Mouse (Mus musculus): ENCODE data around the gene Tmem145. TPM values are rescaled to one million over a fixed set of nuclear protein-coding genes. Genes with fewer than 3 reads are reported as not detected.

Gene Tmem145
- polyA plus RNA-seq, 1 experiment, result 0.35 TPM

GRCm38 (mm10) chr7:25333596-25334307 lies 27.8 kb downstream of the Tmem145 start:
- 46% methylated on average over 16 of the region's 16 CpGs for WGBS
- Histone ChIP-seq H3K4me1 (ENCODE audit: control insufficient read depth, insufficient read depth, insufficient read length, low read length) (no peaks in the 10 kb centered on the region), H3K27me3 (ENCODE audit: control insufficient read depth, insufficient read depth, low read length) (no peaks in the 10 kb centered on the region), H3K4me3 (ENCODE audit: low read depth, low read length) (no peak overlapping the region), H3K27ac (ENCODE audit: insufficient read depth, low read depth, low read length) (no peak overlapping the region), H3K36me3 (ENCODE audit: control insufficient read depth, insufficient read depth, low read length) (no peaks in the 10 kb centered on the region; the same call in 1 of the 2 replicates)
- TF ChIP-seq CTCF (IDR thresholded peaks at IDR 0.05; ENCODE audit: extremely low read depth, insufficient read length, insufficient replicate concordance, low read depth, low read length) (peak; percentile 81), POLR2A (IDR thresholded peaks at IDR 0.05; ENCODE audit: low read depth, low read length) (no peak)

GRCm38 (mm10) chr7:25334472-25334871 lies 28.6 kb downstream of the Tmem145 start:
- 89% methylated on average over 12 of the region's 12 CpGs for WGBS
- Histone ChIP-seq H3K27ac (ENCODE audit: insufficient read depth, low read depth, low read length) (no peak overlapping the region), H3K27me3 (ENCODE audit: control insufficient read depth, insufficient read depth, low read length) (no peaks in the 10 kb centered on the region), H3K36me3 (ENCODE audit: control insufficient read depth, insufficient read depth, low read length) (no peaks in the 10 kb centered on the region; the same call in 1 of the 2 replicates), H3K4me1 (ENCODE audit: control insufficient read depth, insufficient read depth, insufficient read length, low read length) (peaks cover 2% of the 10 kb centered on the region), H3K4me3 (ENCODE audit: low read depth, low read length) (no peak overlapping the region)
- TF ChIP-seq POLR2A (IDR thresholded peaks at IDR 0.05; ENCODE audit: low read depth, low read length) (no peak), CTCF (IDR thresholded peaks at IDR 0.05; ENCODE audit: extremely low read depth, insufficient read length, insufficient replicate concordance, low read depth, low read length) (no peak)

- Histone ChIP-seq H3K4me3 (ENCODE audit: low read depth, low read length) (no peak overlapping the region), H3K36me3 (ENCODE audit: control insufficient read depth, insufficient read depth, low read length) (no peaks in the 10 kb centered on the region; the same call in 1 of the 2 replicates), H3K4me1 (ENCODE audit: control insufficient read depth, insufficient read depth, insufficient read length, low read length) (peaks cover 3% of the 10 kb centered on the region), H3K27ac (ENCODE audit: insufficient read depth, low read depth, low read length) (no peak overlapping the region), H3K27me3 (ENCODE audit: control insufficient read depth, insufficient read depth, low read length) (no peaks in the 10 kb centered on the region)
- TF ChIP-seq CTCF (IDR thresholded peaks at IDR 0.05; ENCODE audit: extremely low read depth, insufficient read length, insufficient replicate concordance, low read depth, low read length) (no peak), POLR2A (IDR thresholded peaks at IDR 0.05; ENCODE audit: low read depth, low read length) (no peak)
- 48% methylated on average over 9 of the region's 9 CpGs for WGBS
Observed at GRCm38 (mm10) chr7:25339329-25339728, 33.4 kb downstream of the Tmem145 start.

GRCm38 (mm10) chr7:25341000-25341784 lies 35.3 kb downstream of the Tmem145 start:
- 81% methylated on average over 20 of the region's 20 CpGs for WGBS
- H3K27me3 ChIP-seq (ENCODE audit: control insufficient read depth, insufficient read depth, low read length), result no peaks in the 10 kb centered on the region
- TF ChIP-seq POLR2A (IDR thresholded peaks at IDR 0.05; ENCODE audit: low read depth, low read length), result no peak
- TF ChIP-seq CTCF (IDR thresholded peaks at IDR 0.05; ENCODE audit: extremely low read depth, insufficient read length, insufficient replicate concordance, low read depth, low read length), result no peak
- no peak overlapping the region for H3K4me3 ChIP-seq (ENCODE audit: low read depth, low read length)
- no peaks in the 10 kb centered on the region; the same call in 1 of the 2 replicates for H3K36me3 ChIP-seq (ENCODE audit: control insufficient read depth, insufficient read depth, low read length)
- H3K4me1 ChIP-seq (ENCODE audit: control insufficient read depth, insufficient read depth, insufficient read length, low read length), result peaks cover 3% of the 10 kb centered on the region
- no peak overlapping the region for H3K27ac ChIP-seq (ENCODE audit: insufficient read depth, low read depth, low read length)

- Histone ChIP-seq H3K27me3 (ENCODE audit: control insufficient read depth, insufficient read depth, low read length) (no peaks in the 10 kb centered on the region), H3K4me3 (ENCODE audit: low read depth, low read length) (no peak overlapping the region), H3K4me1 (ENCODE audit: control insufficient read depth, insufficient read depth, insufficient read length, low read length) (peaks cover 4% of the 10 kb centered on the region; the same call in 1 of the 2 replicates), H3K27ac (ENCODE audit: insufficient read depth, low read depth, low read length) (no peak overlapping the region), H3K36me3 (ENCODE audit: control insufficient read depth, insufficient read depth, low read length) (peaks cover 8% of the 10 kb centered on the region)
- no peak for TF ChIP-seq CTCF (IDR thresholded peaks at IDR 0.05; ENCODE audit: extremely low read depth, insufficient read length, insufficient replicate concordance, low read depth, low read length)
- no peak for TF ChIP-seq POLR2A (IDR thresholded peaks at IDR 0.05; ENCODE audit: low read depth, low read length)
- 45% methylated on average over 8 of the region's 8 CpGs for WGBS
Observed at GRCm38 (mm10) chr7:25348861-25349260, 43.0 kb downstream of the Tmem145 start.

DNA sequence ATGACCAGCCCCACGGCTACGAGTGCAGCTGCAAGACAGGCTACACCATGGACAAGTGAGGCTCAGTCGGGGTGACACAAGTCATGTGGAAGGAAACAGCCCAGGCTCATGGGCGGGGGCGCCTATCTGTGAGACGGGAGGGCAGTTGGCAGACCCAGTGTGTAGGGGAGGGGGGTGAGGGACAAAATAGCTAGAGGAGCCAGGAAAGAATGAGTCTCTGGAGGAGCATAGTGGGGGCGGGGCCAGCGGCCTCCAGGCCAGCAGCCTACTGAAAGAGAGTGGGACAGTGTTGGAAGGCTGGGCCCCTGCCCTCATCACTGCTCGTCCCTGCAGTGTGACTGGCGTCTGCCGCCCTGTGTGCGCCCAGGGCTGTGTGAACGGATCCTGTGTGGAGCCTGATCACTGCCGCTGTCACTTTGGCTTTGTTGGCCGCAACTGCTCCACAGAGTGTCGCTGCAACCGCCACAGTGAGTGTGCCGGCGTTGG lies 52.9 kb downstream of the Tmem145 start:
- H3K4me1 ChIP-seq (ENCODE audit: control insufficient read depth, insufficient read depth, insufficient read length, low read length), result no peaks in the 10 kb centered on the region

DNA sequence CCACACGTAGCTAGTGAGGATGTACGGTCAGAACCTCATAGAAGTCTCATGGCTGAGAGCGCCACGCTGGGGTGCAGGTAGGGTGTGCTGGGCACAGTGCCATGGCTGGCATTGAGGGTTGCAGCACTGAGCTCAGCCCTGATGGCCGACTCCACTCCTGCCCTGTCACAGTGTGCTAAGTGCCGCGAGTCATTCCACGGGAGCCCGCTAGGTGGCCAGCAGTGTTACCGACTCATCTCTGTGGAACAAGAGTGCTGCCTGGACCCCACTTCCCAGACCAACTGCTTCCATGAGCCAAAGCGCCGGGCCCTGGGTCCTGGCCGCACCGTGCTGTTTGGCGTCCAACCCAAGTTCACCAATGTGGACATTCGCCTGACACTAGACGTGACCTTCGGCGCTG lies 57.2 kb downstream of the Tmem145 start:
- Histone ChIP-seq H3K4me1 (ENCODE audit: control insufficient read depth, insufficient read depth, insufficient read length, low read length) (peaks cover 3% of the 10 kb centered on the region), H3K4me3 (ENCODE audit: low read depth, low read length) (no peak overlapping the region), H3K27ac (ENCODE audit: insufficient read depth, low read depth, low read length) (no peak overlapping the region), H3K36me3 (ENCODE audit: control insufficient read depth, insufficient read depth, low read length) (peaks cover 4% of the 10 kb centered on the region), H3K27me3 (ENCODE audit: control insufficient read depth, insufficient read depth, low read length) (peaks cover 10% of the 10 kb centered on the region)
- WGBS, result 86% methylated on average over 19 of the region's 19 CpGs
- no peak for TF ChIP-seq POLR2A (IDR thresholded peaks at IDR 0.05; ENCODE audit: low read depth, low read length)
- peak; percentile 17; the same call in 1 of the 2 replicates for TF ChIP-seq CTCF (IDR thresholded peaks at IDR 0.05; ENCODE audit: extremely low read depth, insufficient read length, insufficient replicate concordance, low read depth, low read length)

More for the DNA sequence above, 52.9 kb downstream of the Tmem145 start:
- Histone ChIP-seq H3K36me3 (ENCODE audit: control insufficient read depth, insufficient read depth, low read length) (peaks cover 2% of the 10 kb centered on the region), H3K27ac (ENCODE audit: insufficient read depth, low read depth, low read length) (no peak overlapping the region), H3K27me3 (ENCODE audit: control insufficient read depth, insufficient read depth, low read length) (no peaks in the 10 kb centered on the region), H3K4me3 (ENCODE audit: low read depth, low read length) (no peak overlapping the region)
- TF ChIP-seq CTCF (IDR thresholded peaks at IDR 0.05; ENCODE audit: extremely low read depth, insufficient read length, insufficient replicate concordance, low read depth, low read length), result no peak
- TF ChIP-seq POLR2A (IDR thresholded peaks at IDR 0.05; ENCODE audit: low read depth, low read length), result no peak
- 83% methylated on average over 19 of the region's 19 CpGs for WGBS
